Mouse (Mus musculus) kidney, adult 10 weeks (tissue): Measurements from ENCODE around the gene Atp8b4. TPM values are rescaled to one million over a fixed set of nuclear protein-coding genes. Genes with fewer than 3 reads are reported as not detected.

Experiments used
- polyA plus RNA-seq: library from polyadenylated mRNA; stranded (reverse); fragments of 350-450 nt; fragmentation: Illumina TruSeq; extraction: RNeasy Lipid Tissue Mini Kit (QIAGEN cat#74804); gene quantifications from one replicate; pipeline ENCODE4 v1.2.3, GENCODE M21; 2014; ENCODE audit warnings: low read depth, low replicate concordance

Gene Atp8b4
- 1.2 TPM for polyA plus RNA-seq

GRCm38 (mm10) chr2:126500521-126500920 lies at the start of gene Atp8b4:
Atp8b4 (minus strand) TSS chr2:126500674.

Other genes with a start within 250 kb of the Atp8b4 start
- gene Slc27a2, start 51.7 kb upstream of the Atp8b4 start, polyA plus RNA-seq: 1,834 TPM
- 7.7 TPM for gene Hdc, start 118.6 kb upstream of the Atp8b4 start, polyA plus RNA-seq
- gene Gabpb1, start 175.7 kb upstream of the Atp8b4 start, polyA plus RNA-seq: 38.2 TPM
- gene Usp8, start 206.7 kb upstream of the Atp8b4 start, polyA plus RNA-seq: 117 TPM